Comparison of ENCODE assay signal across 8 mouse cellular contexts in genomic region chr7:19360944-19361343, GRCm38 (mm10). TPM values are rescaled to one million over a fixed set of nuclear protein-coding genes. Genes with fewer than 3 reads are reported as not detected.
A peak's percentile ranks its signal among the peaks of the same experiment; 100 is the strongest.
DNase-seq lines count a peak whose midpoint lies in the region; ATAC-seq and TF ChIP-seq lines count a peak whose summit lies in the region.

No protein-coding gene starts in this region.

- under 1% methylated on average over 27 of the region's 27 CpGs for WGBS in embryonic facial prominence, embryonic 12.5 days
- 1% methylated on average over 27 of the region's 27 CpGs for WGBS in kidney, adult 2 months
- WGBS in limb, embryonic 11.5 days = 0% methylated on average over 27 of the region's 27 CpGs
- under 1% methylated on average over 27 of the region's 27 CpGs for WGBS in midbrain, embryonic 13.5 days
- WGBS in spleen, adult 2 months = under 1% methylated on average over 27 of the region's 27 CpGs

- peaks cover 19% of the 10 kb centered on the region for H3K36me3 ChIP-seq in embryonic facial prominence, embryonic 12.5 days
- H3K36me3 ChIP-seq in kidney, adult 2 months (ENCODE audit: control insufficient read depth, insufficient read depth, low read length) = no peaks in the 10 kb centered on the region
- peaks cover 5% of the 10 kb centered on the region; the same call in 1 of the 2 replicates for H3K36me3 ChIP-seq in limb, embryonic 11.5 days (ENCODE audit: control insufficient read depth, insufficient read depth, low read length)
- peaks cover 12% of the 10 kb centered on the region for H3K36me3 ChIP-seq in midbrain, embryonic 13.5 days
- no peaks in the 10 kb centered on the region for H3K36me3 ChIP-seq in spleen, adult 2 months (ENCODE audit: control insufficient read depth, insufficient read depth, low read length)

- H3K4me3 ChIP-seq in embryonic facial prominence, embryonic 12.5 days = peak overlapping the region; percentile 68
- peak overlapping the region; percentile 71 for H3K4me3 ChIP-seq in kidney, adult 2 months (ENCODE audit: insufficient read depth, low read depth, low read length)
- H3K4me3 ChIP-seq in limb, embryonic 11.5 days (ENCODE audit: low read depth, low read length) = peak overlapping the region; percentile 68
- H3K4me3 ChIP-seq in midbrain, embryonic 13.5 days (replicated peaks) = peak overlapping the region; percentile 74
- H3K4me3 ChIP-seq in spleen, adult 2 months (ENCODE audit: extremely low read depth, insufficient read depth, insufficient read length) = peak overlapping the region; percentile 56; the same call in 1 of the 2 replicates

- ATAC-seq in embryonic facial prominence, embryonic 12.5 days (ENCODE audit: insufficient number of reproducible peaks, insufficient read depth, low FRiP score, low TSS enrichment) = peak; percentile 58
- peak; percentile 71; the same call in 1 of the 2 replicates for ATAC-seq in limb, embryonic 11.5 days (ENCODE audit: insufficient number of reproducible peaks, low FRiP score, low TSS enrichment, low read depth)
- ATAC-seq in midbrain, embryonic 13.5 days = peak; percentile 48

- TF ChIP-seq POLR2A in kidney, adult 2 months (IDR thresholded peaks at IDR 0.05; ENCODE audit: low read depth, low read length) = no peak
- no peak for TF ChIP-seq POLR2A in spleen, adult 2 months (IDR thresholded peaks at IDR 0.05; ENCODE audit: low read depth, low read length)

- TF ChIP-seq CTCF in kidney, adult 2 months (conservative IDR thresholded peaks at IDR 0.05; ENCODE audit: insufficient read depth, insufficient read length, low read depth, low read length) = no peak
- TF ChIP-seq CTCF in spleen, adult 2 months (IDR thresholded peaks at IDR 0.05; ENCODE audit: extremely low read depth, insufficient read depth, insufficient read length, insufficient replicate concordance) = no peak

- no peaks in the 10 kb centered on the region for H3K9me3 ChIP-seq in embryonic facial prominence, embryonic 12.5 days
- no peaks in the 10 kb centered on the region for H3K9me3 ChIP-seq in limb, embryonic 11.5 days (ENCODE audit: control insufficient read depth, low read length)
- no peaks in the 10 kb centered on the region for H3K9me3 ChIP-seq in midbrain, embryonic 13.5 days

- peaks cover 15% of the 10 kb centered on the region for H3K27me3 ChIP-seq in embryonic facial prominence, embryonic 12.5 days
- no peaks in the 10 kb centered on the region for H3K27me3 ChIP-seq in kidney, adult 2 months (replicated peaks; ENCODE audit: control insufficient read depth, insufficient read depth, low read length)
- 0 out of 2 replicates have a peak, but pooled peaks cover 2% of the 10 kb centered on the region for H3K27me3 ChIP-seq in limb, embryonic 11.5 days (ENCODE audit: control insufficient read depth, insufficient read depth, low read length)
- peaks cover 11% of the 10 kb centered on the region; the same call in 1 of the 2 replicates for H3K27me3 ChIP-seq in midbrain, embryonic 13.5 days
- H3K27me3 ChIP-seq in spleen, adult 2 months (ENCODE audit: control insufficient read depth, insufficient read depth, low read length) = peaks cover 6% of the 10 kb centered on the region

- peaks cover 28% of the 10 kb centered on the region for H3K4me1 ChIP-seq in embryonic facial prominence, embryonic 12.5 days
- H3K4me1 ChIP-seq in kidney, adult 2 months (ENCODE audit: control insufficient read depth, insufficient read depth, low read length) = no peaks in the 10 kb centered on the region; the same call in 1 of the 2 replicates
- H3K4me1 ChIP-seq in limb, embryonic 11.5 days (ENCODE audit: control insufficient read depth, insufficient read depth, low read length) = peaks cover 13% of the 10 kb centered on the region
- H3K4me1 ChIP-seq in midbrain, embryonic 13.5 days (replicated peaks) = peaks cover 41% of the 10 kb centered on the region
- H3K4me1 ChIP-seq in spleen, adult 2 months (ENCODE audit: control insufficient read depth, insufficient read depth, insufficient read length) = peaks cover 12% of the 10 kb centered on the region

- peak overlapping the region; percentile 54 for H3K9ac ChIP-seq in embryonic facial prominence, embryonic 12.5 days
- H3K9ac ChIP-seq in limb, embryonic 11.5 days (ENCODE audit: low read length) = peak overlapping the region; percentile 40
- H3K9ac ChIP-seq in midbrain, embryonic 13.5 days (replicated peaks) = peak overlapping the region; percentile 30

- DNase-seq in 3134 (ENCODE audit: extremely low read depth, insufficient read length, low spot score) = peak; percentile 90
- DNase-seq in adrenal gland, postnatal 36 days = peak; percentile 96
- DNase-seq in heart, adult 18-20 months = peak; percentile 94 to 97
- peak; percentile 97 for DNase-seq in kidney, adult 2 months
- DNase-seq in limb, embryonic 11.5 days (ENCODE audit: low spot score) = peak; percentile 92
- DNase-seq in spleen, adult 2 months (ENCODE audit: low read depth in 1 of 2, low spot score in 2 of 2) = peak in 1 of 2 experiments; percentile 54

- H3K27ac ChIP-seq in embryonic facial prominence, embryonic 12.5 days = no peak overlapping the region
- peak overlapping the region; percentile 66; the same call in 1 of the 2 replicates for H3K27ac ChIP-seq in kidney, adult 2 months (ENCODE audit: insufficient read depth, low read depth, low read length)
- no peak overlapping the region for H3K27ac ChIP-seq in limb, embryonic 11.5 days (replicated peaks; ENCODE audit: low read depth, low read length)
- H3K27ac ChIP-seq in midbrain, embryonic 13.5 days = no peak overlapping the region
- H3K27ac ChIP-seq in spleen, adult 2 months (ENCODE audit: insufficient read depth, low read length) = no peak overlapping the region

- H3K4me2 ChIP-seq in embryonic facial prominence, embryonic 12.5 days (replicated peaks) = peak overlapping the region; percentile 89
- peak overlapping the region; percentile 91 for H3K4me2 ChIP-seq in limb, embryonic 11.5 days (ENCODE audit: low read depth, severe bottlenecking)
- peak overlapping the region; percentile 98 for H3K4me2 ChIP-seq in midbrain, embryonic 13.5 days (replicated peaks)

RNA-seq across cellular contexts. Expression of gene Ppp1r13l, which starts 1.4 kb away (rescaled TPM):
- 1 to 10 TPM; 5.8 to 8.9 TPM for total RNA-seq in adrenal gland, postnatal 36 days (2021)
- polyA plus RNA-seq in embryonic facial prominence, embryonic 12.5 days (2016; fragmentation: Nextera tagmentation; extraction: Ambion mirVana) = 7.3 and 8.1 TPM in 2 replicates
- total RNA-seq in heart, adult 18-20 months (2021) = 10 to 100 TPM; 38.2 to 42.9 TPM
- polyA plus RNA-seq in kidney, adult 2 months (2012; rRNA removed) = 5.9 and 6.8 TPM in 2 replicates
- 6.6 and 8.7 TPM in 2 replicates for polyA plus RNA-seq in limb, embryonic 11.5 days (2014; fragmentation: Nextera tagmentation; extraction: Ambion mirVana)
- 1.2 and 2.3 TPM in 2 replicates for polyA plus RNA-seq in midbrain, embryonic 13.5 days (2015; fragmentation: Nextera tagmentation; extraction: Ambion mirVana)
- polyA plus RNA-seq in spleen, adult 2 months (2012; rRNA removed) = 2.2 and 2.5 TPM in 2 replicates

RNA-seq across cellular contexts. Expression of gene Cd3eap, which starts 1.7 kb away (rescaled TPM):
- total RNA-seq in adrenal gland, postnatal 36 days (2021) = 10 to 100 TPM; 11.3 to 12.8 TPM
- 27.1 and 28.0 TPM in 2 replicates for polyA plus RNA-seq in embryonic facial prominence, embryonic 12.5 days (2016; fragmentation: Nextera tagmentation; extraction: Ambion mirVana)
- 1 to 10 TPM; 9.6 to 10.0 TPM for total RNA-seq in heart, adult 18-20 months (2021)
- polyA plus RNA-seq in kidney, adult 2 months (2012; rRNA removed) = 5.3 and 5.9 TPM in 2 replicates
- 21.1 and 24.8 TPM in 2 replicates for polyA plus RNA-seq in limb, embryonic 11.5 days (2014; fragmentation: Nextera tagmentation; extraction: Ambion mirVana)
- 19.6 and 20.4 TPM in 2 replicates for polyA plus RNA-seq in midbrain, embryonic 13.5 days (2015; fragmentation: Nextera tagmentation; extraction: Ambion mirVana)
- polyA plus RNA-seq in spleen, adult 2 months (2012; rRNA removed) = 5.8 and 5.9 TPM in 2 replicates

RNA-seq across cellular contexts. Expression of gene Ercc1, which starts 16.4 kb away (rescaled TPM):
- total RNA-seq in adrenal gland, postnatal 36 days (2021) = 10 to 100 TPM; 33.0 to 38.8 TPM
- 92.3 and 94.5 TPM in 2 replicates for polyA plus RNA-seq in embryonic facial prominence, embryonic 12.5 days (2016; fragmentation: Nextera tagmentation; extraction: Ambion mirVana)
- 10 to 100 TPM; 43.5 to 50.3 TPM for total RNA-seq in heart, adult 18-20 months (2021)
- 27.6 and 31.9 TPM in 2 replicates for polyA plus RNA-seq in kidney, adult 2 months (2012; rRNA removed)
- 104 and 114 TPM in 2 replicates for polyA plus RNA-seq in limb, embryonic 11.5 days (2014; fragmentation: Nextera tagmentation; extraction: Ambion mirVana)
- polyA plus RNA-seq in midbrain, embryonic 13.5 days (2015; fragmentation: Nextera tagmentation; extraction: Ambion mirVana) = 84.1 and 91.9 TPM in 2 replicates
- polyA plus RNA-seq in spleen, adult 2 months (2012; rRNA removed) = 28.2 and 29.9 TPM in 2 replicates

RNA-seq across cellular contexts. Expression of gene Ercc2, which starts 20.9 kb away (rescaled TPM):
- 10 to 100 TPM; 29.7 to 32.8 TPM for total RNA-seq in adrenal gland, postnatal 36 days (2021)
- 19.9 and 23.2 TPM in 2 replicates for polyA plus RNA-seq in embryonic facial prominence, embryonic 12.5 days (2016; fragmentation: Nextera tagmentation; extraction: Ambion mirVana)
- 10 to 100 TPM in 1 of 2 experiments, 1 to 10 TPM in 1; 7.6 to 10.4 TPM for total RNA-seq in heart, adult 18-20 months (2021)
- polyA plus RNA-seq in kidney, adult 2 months (2012; rRNA removed) = 32.4 and 39.9 TPM in 2 replicates
- polyA plus RNA-seq in limb, embryonic 11.5 days (2014; fragmentation: Nextera tagmentation; extraction: Ambion mirVana) = 11.8 and 13.5 TPM in 2 replicates
- polyA plus RNA-seq in midbrain, embryonic 13.5 days (2015; fragmentation: Nextera tagmentation; extraction: Ambion mirVana) = 27.6 and 28.9 TPM in 2 replicates
- polyA plus RNA-seq in spleen, adult 2 months (2012; rRNA removed) = 51.8 and 62.2 TPM in 2 replicates

RNA-seq across cellular contexts. Expression of gene Klc3, which starts 43.0 kb away (rescaled TPM):
- 1 to 10 TPM in 1 of 2 experiments, under 1 TPM in 1; 0.89 to 2.2 TPM for total RNA-seq in adrenal gland, postnatal 36 days (2021)
- polyA plus RNA-seq in embryonic facial prominence, embryonic 12.5 days (2016; fragmentation: Nextera tagmentation; extraction: Ambion mirVana) = 10.6 and 10.7 TPM in 2 replicates
- total RNA-seq in heart, adult 18-20 months (2021) = under 1 TPM; 0.32 to 0.46 TPM
- polyA plus RNA-seq in kidney, adult 2 months (2012; rRNA removed) = 3.7 and 5.0 TPM in 2 replicates
- polyA plus RNA-seq in limb, embryonic 11.5 days (2014; fragmentation: Nextera tagmentation; extraction: Ambion mirVana) = 2.7 and 3.5 TPM in 2 replicates
- polyA plus RNA-seq in midbrain, embryonic 13.5 days (2015; fragmentation: Nextera tagmentation; extraction: Ambion mirVana) = 1.1 and 1.2 TPM in 2 replicates
- polyA plus RNA-seq in spleen, adult 2 months (2012; rRNA removed) = 2.3 and 3.9 TPM in 2 replicates
